Mouse (Mus musculus) heart, adult 11 months (tissue): ENCODE data around the gene Focad.

ENCODE experiments used
- DNase-seq: peaks from one replicate; pipeline ENCODE4 v3.0.0; 2022

Gene Focad

GRCm38 (mm10) chr4:88406887-88407696, 312.7 kb downstream of the Focad start:
- DNase-seq = peak; percentile 92

GRCm38 (mm10) chr4:88409279-88409678, 314.9 kb downstream of the Focad start:
- no peak for DNase-seq

DNA sequence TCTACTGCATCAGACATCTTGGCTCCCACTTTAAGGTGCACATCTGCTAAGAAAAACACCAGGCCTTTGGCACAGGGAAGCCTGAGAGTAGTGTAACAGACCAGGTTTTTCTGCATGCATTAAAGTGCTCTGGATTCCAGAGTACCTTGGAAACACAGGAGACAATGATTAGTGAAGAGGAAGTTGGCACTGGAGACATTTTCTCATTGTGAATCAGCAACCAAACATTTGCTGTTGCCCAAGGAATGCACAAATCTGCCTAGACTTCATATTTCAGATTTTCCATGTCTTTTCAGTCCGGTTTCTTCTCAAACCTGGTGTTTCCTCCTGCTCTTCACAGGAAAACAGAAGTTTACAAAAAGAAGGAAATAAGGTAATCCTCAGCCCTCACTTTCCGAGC, 317.9 kb downstream of the Focad start:
- no peak for DNase-seq

GRCm38 (mm10) chr4:88415017-88415416, 320.6 kb downstream of the Focad start:
- no peak for DNase-seq

GRCm38 (mm10) chr4:88419378-88419777, 324.9 kb downstream of the Focad start:
- no peak for DNase-seq

- no peak for DNase-seq
Observed at GRCm38 (mm10) chr4:88424563-88424962, 330.1 kb downstream of the Focad start.

DNA sequence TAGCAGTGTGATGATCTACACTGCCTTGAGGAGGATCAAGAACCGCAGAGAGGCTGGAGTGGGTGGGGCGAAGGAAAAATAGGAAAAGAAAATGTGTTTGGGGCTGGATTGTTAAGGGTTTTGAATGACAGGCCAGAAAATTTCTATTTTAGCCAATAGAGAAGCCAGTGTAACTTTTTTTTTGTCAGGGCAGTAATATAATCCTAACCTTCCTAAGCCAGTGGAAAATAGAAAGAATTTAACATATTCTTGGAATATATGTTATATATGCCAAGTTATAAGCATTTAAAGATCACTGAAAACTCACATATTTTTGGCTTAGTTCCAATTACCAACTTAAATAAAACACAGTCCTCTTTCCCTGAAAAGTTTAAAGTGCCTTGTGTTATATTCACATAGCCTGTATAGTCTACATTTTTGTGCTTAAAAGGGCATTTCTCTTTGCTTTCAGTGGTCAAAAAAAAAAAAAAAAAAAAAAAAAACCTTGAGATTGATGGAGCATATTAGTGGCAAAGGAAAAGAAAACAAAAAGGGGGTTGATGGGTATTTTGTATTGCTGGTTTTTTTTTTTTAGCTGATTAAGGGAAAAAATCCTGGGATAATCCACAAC, 333.3 kb downstream of the Focad start:
- no peak for DNase-seq

GRCm38 (mm10) chr4:88432412-88433024, 338.1 kb downstream of the Focad start:
- DNase-seq = no peak

DNA sequence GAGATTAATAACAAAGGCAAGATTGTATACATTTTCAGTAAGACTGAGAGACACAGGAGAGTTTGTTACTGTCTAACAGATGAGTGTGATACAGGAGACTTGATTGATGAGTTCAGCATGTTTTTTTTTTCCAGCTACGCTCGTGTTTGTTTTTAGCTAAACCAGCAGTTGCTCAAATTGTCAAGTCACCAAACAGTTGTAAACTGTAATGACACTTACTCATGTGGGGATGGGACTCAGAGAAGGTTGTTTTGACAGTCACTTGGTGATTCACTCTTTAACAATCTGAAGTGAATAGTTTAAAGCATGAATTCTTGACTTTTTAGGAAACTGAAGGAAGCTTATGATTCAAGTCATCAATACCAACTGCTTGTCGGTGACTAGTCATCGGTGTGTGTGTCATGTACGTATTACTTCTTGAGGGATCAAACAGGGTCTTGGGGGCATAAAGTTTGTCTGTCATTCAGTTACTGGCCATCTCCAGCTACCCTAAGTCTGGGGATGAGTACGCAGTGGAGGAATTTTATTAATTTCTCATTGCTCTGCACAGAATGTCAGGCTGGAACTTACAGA, 342.2 kb downstream of the Focad start:
- no peak for DNase-seq

GRCm38 (mm10) chr4:88437166-88437565, 342.7 kb downstream of the Focad start:
- DNase-seq = no peak

- DNase-seq = no peak
Observed at GRCm38 (mm10) chr4:88437917-88438316, 343.5 kb downstream of the Focad start.

DNA sequence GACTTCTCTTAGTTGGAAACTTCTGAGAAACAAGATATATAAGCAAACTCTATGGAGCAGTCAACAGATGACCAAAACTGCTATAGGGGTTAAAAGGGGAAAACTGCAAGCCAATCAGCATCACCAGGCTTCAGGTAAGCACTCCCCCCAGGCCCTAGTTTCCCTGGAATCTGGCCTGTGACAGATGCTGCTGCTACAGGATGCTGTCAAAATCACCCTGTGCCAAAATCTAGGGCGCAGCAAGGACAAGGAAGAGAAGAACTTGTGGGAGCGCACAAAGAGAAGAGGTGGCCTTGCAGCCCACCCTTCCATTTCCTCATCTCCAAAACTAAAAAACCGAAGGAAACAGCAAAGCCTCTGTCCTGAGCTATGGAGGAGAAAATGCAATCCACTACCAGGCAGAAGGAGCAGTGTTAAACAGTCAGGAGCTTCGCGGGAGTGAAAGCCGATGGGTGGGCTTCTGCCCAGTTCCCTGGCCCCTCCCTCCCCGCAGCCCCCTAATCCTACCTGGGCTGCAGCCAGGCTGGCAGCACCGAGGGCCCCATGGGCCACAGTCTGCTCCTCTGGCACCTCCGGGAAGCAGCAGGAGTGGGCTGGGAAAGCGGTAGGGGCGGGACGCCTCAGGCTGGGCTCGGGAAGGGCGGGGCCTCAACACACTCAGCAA, 344.0 kb downstream of the Focad start, which contains the start of gene Hacd4:
Gene Hacd4 (minus strand): TSS at position 603 of the 664 bp plus-strand sequence.
- peak; percentile 99 for DNase-seq

DNA sequence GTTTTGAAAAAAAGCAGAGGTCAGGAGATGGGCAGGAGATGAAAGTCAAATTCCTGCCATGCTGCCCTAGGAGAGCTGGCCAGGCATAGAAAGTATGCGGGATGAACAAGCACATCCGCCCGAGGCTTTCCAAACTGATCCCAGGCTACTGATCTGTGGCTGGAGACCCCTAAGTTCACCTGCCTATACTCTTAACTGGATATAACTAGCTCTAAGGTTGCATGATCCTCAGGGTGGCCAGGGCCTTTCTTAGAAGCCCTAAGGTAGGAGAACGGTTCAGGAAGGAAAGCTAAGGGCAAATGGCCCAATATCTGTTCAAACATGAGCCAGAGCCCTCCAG, 344.5 kb downstream of the Focad start:
- DNase-seq = no peak

DNA sequence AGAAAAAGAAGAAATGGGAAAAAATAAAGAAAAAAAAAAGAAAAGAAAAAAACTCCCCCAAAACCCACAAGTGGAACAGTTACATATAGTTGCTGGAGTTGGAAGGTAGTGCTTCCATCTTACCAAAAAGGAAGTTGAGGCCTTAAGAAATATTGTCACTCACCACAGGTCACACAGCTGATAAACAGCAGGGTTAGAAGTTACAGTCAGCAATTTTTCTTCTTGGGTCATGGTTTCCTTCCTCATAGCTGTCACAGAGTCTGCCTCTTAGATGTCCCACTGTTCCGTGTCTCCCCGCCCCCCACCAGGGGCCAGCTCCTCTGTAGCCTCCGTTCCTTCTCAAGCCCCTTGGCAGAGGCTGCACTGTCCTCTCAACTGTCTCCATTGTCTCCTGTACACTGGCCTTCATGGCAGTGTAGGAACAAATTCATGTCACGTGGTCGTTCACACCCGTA, 345.3 kb downstream of the Focad start:
- peak; percentile 86 for DNase-seq

DNA sequence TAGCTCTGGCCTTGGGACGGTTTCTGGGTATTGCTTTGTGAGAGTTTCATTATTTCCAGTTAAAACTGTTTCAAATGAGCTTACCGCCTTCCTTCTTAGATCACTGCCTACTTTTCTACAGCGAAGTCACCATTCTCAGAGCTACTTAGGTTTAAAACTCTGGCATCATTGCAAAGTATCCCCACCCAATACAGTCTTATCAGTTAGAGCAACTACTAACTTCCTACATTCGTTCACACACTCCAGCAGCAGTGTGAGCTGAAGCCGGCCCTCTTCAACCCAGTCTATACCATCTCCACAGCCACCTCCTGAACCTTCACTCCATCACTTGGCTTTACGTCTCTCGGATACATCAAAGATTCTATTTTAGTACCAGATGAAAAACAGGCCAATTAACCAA, 346.4 kb downstream of the Focad start:
- DNase-seq = no peak

DNA sequence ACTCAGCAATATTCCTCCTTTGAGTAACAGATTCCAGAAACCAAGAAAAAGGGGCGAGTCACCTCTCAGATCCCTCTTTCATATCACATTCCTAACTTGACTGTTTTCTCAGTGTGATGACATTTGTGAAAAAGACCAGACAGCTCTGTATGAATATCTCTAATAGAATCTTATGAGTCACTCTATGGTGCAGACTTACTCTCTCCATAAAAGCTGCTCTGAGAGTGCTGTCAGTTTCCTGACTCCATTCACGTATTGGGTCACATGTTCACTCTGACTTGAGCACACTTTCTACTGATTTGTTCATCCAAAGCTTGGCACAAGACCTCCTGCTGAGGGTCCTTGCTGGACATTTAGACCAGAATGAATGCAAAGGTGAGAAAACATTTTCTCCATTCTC, 354.5 kb downstream of the Focad start:
- no peak for DNase-seq

- DNase-seq = peak; percentile 92
Observed at GRCm38 (mm10) chr4:88450087-88450765, 355.8 kb downstream of the Focad start.

GRCm38 (mm10) chr4:88458093-88458492, 363.7 kb downstream of the Focad start:
- DNase-seq = no peak

- DNase-seq = no peak
Observed at GRCm38 (mm10) chr4:88458673-88459072, 364.2 kb downstream of the Focad start.
